Mouse (Mus musculus) spleen, adult 2 months (tissue): ENCODE measurements around the gene Tpcn1. TPM values are rescaled to one million over a fixed set of nuclear protein-coding genes. Genes with fewer than 3 reads are reported as not detected.

Experiments
- DNase-seq, 2 experiments: peaks; one replicate each; pipeline versions ENCODE4 v3.0.0 to v3.0.0-alpha.2; 2012 to 2021; ENCODE audit warnings: low spot score in 2 of 2, low read depth in 1 of 2
- H3K27ac ChIP-seq: fragments of 200-500 bp; 2 replicates; pipeline ENCODE4 v1.5.1; 2012; ENCODE audit warnings: low read length, inconsistent platforms; ENCODE audit not compliant: insufficient read depth
- H3K27me3 ChIP-seq: fragments of 200-500 bp; 2 replicates; pipeline ENCODE4 v1.6.1; 2012; ENCODE audit warnings: mild to moderate bottlenecking, moderate library complexity, low read length, inconsistent platforms; ENCODE audit not compliant: control insufficient read depth, insufficient read depth
- H3K36me3 ChIP-seq: fragments of 200-500 bp; 2 replicates; pipeline ENCODE4 v1.6.1; 2012; ENCODE audit warnings: mild to moderate bottlenecking, low read length, inconsistent platforms; ENCODE audit not compliant: control insufficient read depth, insufficient read depth
- H3K4me1 ChIP-seq: fragments of 200-500 bp; 2 replicates; pipeline ENCODE4 v1.6.1; 2011; ENCODE audit warnings: inconsistent platforms; ENCODE audit not compliant: control insufficient read depth, insufficient read depth, insufficient read length
- H3K4me3 ChIP-seq: fragments of 200-500 bp; 2 replicates; pipeline ENCODE4 v1.5.1; 2011; ENCODE audit warnings: mild to moderate bottlenecking, inconsistent platforms; ENCODE audit not compliant: insufficient read depth, insufficient read length; ENCODE audit errors: extremely low read depth
- CTCF ChIP-seq: fragments of 200-500 bp; IDR thresholded peaks from 2 replicates; pipeline ENCODE4 v1.5.1; 2011; ENCODE audit warnings: mild to moderate bottlenecking, inconsistent platforms; ENCODE audit not compliant: insufficient read depth, insufficient read length, insufficient replicate concordance; ENCODE audit errors: extremely low read depth
- POLR2A ChIP-seq: fragments of 200-500 bp; IDR thresholded peaks from 2 replicates; pipeline ENCODE4 v1.6.1; 2011; ENCODE audit warnings: low read depth, low read length, inconsistent platforms
- WGBS: fragments of 180-500 bp; shearing (Covaris S2); methylation state at CpG from one replicate; pipeline ENCODE4 v1.1.7; 2018; 5-methylcytosine and 5-hydroxymethylcytosine counted together
- polyA plus RNA-seq: library from polyadenylated mRNA; depleted of rRNA; stranded (reverse); fragments of >200 nt; gene quantifications from 2 replicates; pipeline ENCODE4 v1.2.3, GENCODE M21; 2012

Tpcn1 gene
- polyA plus RNA-seq, 1 experiment, result 54.5 TPM

DNA sequence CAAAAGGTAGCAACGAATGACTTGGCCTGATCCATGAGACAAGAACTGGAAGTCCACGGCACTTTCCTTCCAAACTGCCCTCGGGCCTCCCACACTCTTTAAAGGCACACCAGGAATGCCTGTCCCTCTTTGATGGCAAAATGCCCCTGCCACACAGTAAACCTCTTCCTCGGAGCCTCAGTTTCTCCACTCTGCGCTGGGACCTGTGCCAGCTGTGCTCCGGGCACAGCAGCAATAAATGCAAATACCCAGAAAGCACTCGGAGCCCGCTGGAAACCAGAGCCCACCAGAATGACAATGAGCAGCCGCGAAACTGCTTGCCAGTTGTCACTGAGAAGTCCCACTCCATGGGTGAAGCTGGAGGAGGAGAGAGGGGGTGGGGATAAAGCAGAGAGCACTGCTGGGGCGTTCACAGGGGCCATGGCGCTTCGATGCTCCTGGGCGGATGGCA is 20.7 kb downstream of the Tpcn1 start:
- DNase-seq, result no peak
- no peak for TF ChIP-seq POLR2A
- TF ChIP-seq CTCF, result no peak
- Histone ChIP-seq H3K36me3 (no peaks in the 10 kb centered on the region), H3K4me1 (peaks cover 5% of the 10 kb centered on the region; the same call in 1 of the 2 replicates), H3K27me3 (no peaks in the 10 kb centered on the region), H3K27ac (no peak overlapping the region), H3K4me3 (no peak overlapping the region)
- 94% methylated on average over 14 of the region's 14 CpGs for WGBS

DNA sequence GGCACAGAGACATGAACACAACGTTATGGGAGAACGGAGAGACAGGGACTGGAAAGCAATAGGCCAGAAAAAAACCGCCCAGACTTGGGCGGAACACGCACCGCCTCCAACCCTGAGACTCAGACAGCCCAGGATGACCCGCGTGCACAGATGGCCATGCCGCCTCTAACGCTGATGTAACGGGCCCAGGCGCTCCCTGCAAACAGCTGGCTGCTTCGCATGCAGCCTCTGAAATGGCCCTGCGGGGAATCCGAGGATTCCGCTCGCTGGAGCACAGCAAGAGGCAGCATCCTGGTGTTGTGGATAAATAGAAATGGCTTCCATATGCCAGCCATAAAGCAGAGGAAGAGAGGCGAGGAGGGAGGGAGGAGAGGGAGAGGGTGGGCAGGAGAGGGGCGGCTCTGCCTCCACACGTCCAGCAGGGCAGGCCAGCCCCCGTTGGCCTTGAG is 21.2 kb downstream of the Tpcn1 start:
- WGBS, result 88% methylated on average over 21 of the region's 21 CpGs
- Histone ChIP-seq H3K4me1 (peaks cover 5% of the 10 kb centered on the region; the same call in 1 of the 2 replicates), H3K27ac (no peak overlapping the region), H3K36me3 (no peaks in the 10 kb centered on the region), H3K4me3 (no peak overlapping the region), H3K27me3 (no peaks in the 10 kb centered on the region)
- DNase-seq, result no peak
- no peak for TF ChIP-seq POLR2A

DNA sequence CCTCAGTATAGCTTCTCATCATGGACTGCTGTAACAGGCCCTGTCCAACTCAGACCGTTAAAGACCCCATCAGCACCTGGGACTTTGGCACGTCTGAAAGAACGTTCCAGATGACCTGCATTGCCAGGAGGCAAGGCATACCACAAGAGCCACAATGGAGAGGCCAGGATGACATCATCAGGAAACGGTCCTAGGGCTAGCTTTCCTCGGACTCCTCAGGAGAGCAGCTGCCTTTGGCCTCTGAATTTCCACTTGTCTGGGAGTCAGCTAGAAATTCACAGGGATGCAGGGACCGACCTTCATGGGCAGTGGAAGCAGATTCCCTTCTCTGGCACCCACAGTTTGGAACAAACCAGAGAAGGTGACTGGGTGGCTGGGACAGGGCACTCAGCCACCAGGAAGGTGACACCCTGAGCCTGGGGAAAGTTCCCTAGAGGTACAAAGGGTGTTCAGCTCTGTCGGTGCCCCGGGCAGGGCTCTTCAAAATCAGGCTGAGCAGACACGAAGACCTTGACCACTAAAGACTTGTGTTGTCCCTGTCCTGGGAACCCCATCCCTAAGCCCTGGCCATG is 21.7 kb downstream of the Tpcn1 start:
- Histone ChIP-seq H3K27ac (no peak overlapping the region), H3K4me1 (peaks cover 5% of the 10 kb centered on the region; the same call in 1 of the 2 replicates)
- 86% methylated on average over 9 of the region's 9 CpGs for WGBS

DNA sequence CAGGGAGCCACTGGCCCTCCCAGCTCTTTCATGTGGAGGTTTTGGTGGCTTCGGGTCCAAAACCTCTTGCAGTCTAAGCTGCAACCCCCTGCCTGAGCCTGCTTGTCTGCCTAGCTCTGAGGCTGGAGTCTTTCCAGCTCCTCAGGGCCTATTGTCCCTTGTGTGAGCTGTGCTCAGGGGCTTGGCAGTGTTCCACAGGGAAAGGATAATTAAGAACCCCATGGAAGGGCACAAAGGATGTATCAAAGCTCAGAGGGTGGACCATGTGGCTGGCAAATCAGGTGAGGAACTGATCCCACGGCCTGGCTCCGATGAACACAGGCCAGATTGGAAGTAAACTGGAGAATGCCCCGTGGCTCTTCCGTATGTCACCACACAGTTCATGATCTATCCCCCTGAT is 22.4 kb downstream of the Tpcn1 start:
- H3K36me3 ChIP-seq, result no peaks in the 10 kb centered on the region
- DNase-seq, result no peak
- H3K27ac ChIP-seq, result no peak overlapping the region
- 88% methylated on average over 5 of the region's 5 CpGs for WGBS
- TF ChIP-seq CTCF (no peak), POLR2A (no peak)
- H3K4me3 ChIP-seq, result no peak overlapping the region
- H3K4me1 ChIP-seq, result peaks cover 7% of the 10 kb centered on the region; the same call in 1 of the 2 replicates
- no peaks in the 10 kb centered on the region for H3K27me3 ChIP-seq

More for the DNA sequence above, 21.7 kb downstream of the Tpcn1 start:
- no peak overlapping the region for H3K4me3 ChIP-seq
- no peaks in the 10 kb centered on the region for H3K36me3 ChIP-seq
- TF ChIP-seq CTCF, result no peak
- TF ChIP-seq POLR2A, result no peak
- DNase-seq, result no peak
- H3K27me3 ChIP-seq, result no peaks in the 10 kb centered on the region

DNA sequence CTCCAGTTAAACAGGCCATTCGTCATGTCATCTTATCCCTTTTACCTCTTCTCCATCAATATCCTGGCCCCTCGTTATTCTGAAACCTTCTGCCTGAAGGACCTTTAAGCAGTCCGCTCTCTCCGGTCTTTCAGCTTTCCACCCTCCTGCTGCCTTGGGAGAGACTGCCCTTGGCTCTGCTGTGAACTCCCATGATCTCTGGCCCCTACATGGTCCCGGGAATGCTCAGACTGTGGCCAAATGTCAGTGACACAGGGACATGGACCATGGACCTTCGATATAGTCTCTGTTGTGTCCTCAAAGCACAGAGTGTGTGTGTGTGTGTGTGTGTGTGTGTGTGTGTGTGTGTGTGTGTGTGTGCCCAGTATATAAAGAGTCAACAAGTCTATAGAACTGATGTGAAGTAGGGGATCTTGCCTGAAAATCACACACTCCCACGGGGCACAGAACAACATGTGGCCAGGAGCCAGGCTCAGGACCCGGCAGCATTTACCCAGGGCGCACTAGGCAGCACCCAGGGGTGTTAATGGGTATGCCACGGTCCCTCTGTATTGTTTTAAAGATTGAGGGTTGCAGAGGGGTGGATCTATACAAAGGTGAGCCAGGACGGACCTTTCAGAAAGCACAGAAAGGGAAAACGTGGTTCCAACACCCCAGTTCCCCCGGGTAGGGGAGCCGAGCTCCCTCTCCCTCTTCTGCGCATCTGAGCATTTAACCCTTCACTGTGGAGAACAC is 23.1 kb downstream of the Tpcn1 start:
- TF ChIP-seq POLR2A, result no peak
- no peak for TF ChIP-seq CTCF
- 84% methylated on average over 15 of the region's 15 CpGs for WGBS
- Histone ChIP-seq H3K36me3 (no peaks in the 10 kb centered on the region), H3K27ac (no peak overlapping the region), H3K4me1 (peaks cover 6% of the 10 kb centered on the region), H3K4me3 (no peak overlapping the region), H3K27me3 (no peaks in the 10 kb centered on the region)
- DNase-seq, result no peak

DNA sequence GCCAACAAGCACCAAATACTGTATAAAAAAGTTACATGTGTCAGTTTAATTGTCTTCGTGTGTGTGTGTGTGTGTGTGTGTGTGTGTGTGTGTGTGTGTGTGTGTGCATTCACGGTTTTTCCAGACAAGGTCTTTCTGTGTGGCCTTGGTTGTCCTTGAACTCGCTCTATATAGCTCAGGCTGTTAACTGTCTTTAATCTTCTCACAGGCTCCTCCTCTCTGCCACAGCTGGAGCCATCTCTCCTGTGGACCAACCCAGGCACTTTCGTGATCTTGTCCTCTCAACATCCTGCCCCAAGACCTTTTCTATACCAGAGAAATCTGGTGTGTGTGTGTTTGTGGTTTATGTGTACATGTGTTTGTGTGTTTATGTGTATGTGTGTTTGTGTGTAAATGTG is 24.6 kb downstream of the Tpcn1 start:
- no peak for DNase-seq
- TF ChIP-seq POLR2A (no peak), CTCF (no peak)
- no peak overlapping the region for H3K27ac ChIP-seq
- no peaks in the 10 kb centered on the region for H3K27me3 ChIP-seq
- 60% methylated on average over 4 of the region's 4 CpGs for WGBS
- H3K4me3 ChIP-seq, result no peak overlapping the region
- peaks cover 6% of the 10 kb centered on the region for H3K4me1 ChIP-seq
- H3K36me3 ChIP-seq, result no peaks in the 10 kb centered on the region
